Mouse (Mus musculus) forebrain, embryonic 11.5 days (tissue): ENCODE data around the gene Nhlrc4. TPM values are rescaled to one million over a fixed set of nuclear protein-coding genes. Genes with fewer than 3 reads are reported as not detected.

Experiments used
- ATAC-seq: fragments of 200-750 bp; cut with Nextera tagmentation; replicated peaks from 2 replicates; pipeline ENCODE4 v1.8.0; 2017; ENCODE audit warnings: moderate TSS enrichment; ENCODE audit not compliant: low FRiP score
- DNase-seq: peaks from one replicate; pipeline ENCODE4 v3.0.0-alpha.2; 2017; ENCODE audit warnings: low spot score
- H3K27ac ChIP-seq: fragments of 300-500 bp; sonication (generic); 2 replicates; pipeline ENCODE4 v1.5.1; 2014; ENCODE audit warnings: low read depth, low read length
- H3K27me3 ChIP-seq: fragments of 300-500 bp; sonication (generic); 2 replicates; pipeline ENCODE4 v1.6.1; 2014; ENCODE audit warnings: mild to moderate bottlenecking, low read length, mixed read lengths; ENCODE audit not compliant: control insufficient read depth, insufficient read depth
- H3K36me3 ChIP-seq: fragments of 300-500 bp; sonication (generic); 2 replicates; pipeline ENCODE4 v1.6.1; 2014; ENCODE audit warnings: mild to moderate bottlenecking, low read length, moderate library complexity, mixed read lengths; ENCODE audit not compliant: control insufficient read depth, insufficient read depth
- H3K4me1 ChIP-seq: fragments of 300-500 bp; sonication (generic); replicated peaks from 2 replicates; pipeline ENCODE4 v1.6.1; 2014; ENCODE audit warnings: low read length, mixed read lengths; ENCODE audit not compliant: control insufficient read depth, insufficient read depth
- H3K4me2 ChIP-seq: fragments of 300-500 bp; sonication (generic); 2 replicates; pipeline ENCODE4 v1.6.1; 2014; ENCODE audit warnings: low read depth, mild to moderate bottlenecking, low read length, moderate library complexity, mixed read lengths; ENCODE audit not compliant: severe bottlenecking
- H3K4me3 ChIP-seq: fragments of 300-500 bp; sonication (generic); 2 replicates; pipeline ENCODE4 v1.5.1; 2014; ENCODE audit warnings: low read depth, low read length
- H3K9ac ChIP-seq: fragments of 300-500 bp; sonication (generic); 2 replicates; pipeline ENCODE4 v1.6.1; 2014; ENCODE audit warnings: low read length
- H3K9me3 ChIP-seq: fragments of 300-500 bp; sonication (generic); 2 replicates; pipeline ENCODE4 v1.6.1; 2016; ENCODE audit warnings: low read length, mixed read lengths; ENCODE audit not compliant: control insufficient read depth
- WGBS: fragments of 180-500 bp; shearing (Covaris S2); extraction: QIAGEN DNeasy Blood & Tissue Kit; methylation state at CpG from one replicate; pipeline ENCODE4 v1.1.7; 2014; 5-methylcytosine and 5-hydroxymethylcytosine counted together
- polyA plus RNA-seq: library from polyadenylated mRNA; unstranded; fragments of >200 nt; fragmentation: Nextera tagmentation; extraction: Ambion mirVana; gene quantifications from 2 replicates; pipeline ENCODE4 v1.2.1, GENCODE M21; 2014

Nhlrc4 gene
- polyA plus RNA-seq, 1 experiment from 2014 or later: 0.59 TPM

GRCm38 (mm10) chr17:25946891-25947290 lies 2.1 kb upstream of the Nhlrc4 start:
- Histone ChIP-seq H3K9me3 (no peaks in the 10 kb centered on the region), H3K4me1 (peaks cover 7% of the 10 kb centered on the region; the same call in 1 of the 2 replicates), H3K27ac (no peak overlapping the region), H3K36me3 (no peaks in the 10 kb centered on the region), H3K9ac (no peak overlapping the region), H3K4me2 (no peak overlapping the region), H3K4me3 (no peak overlapping the region), H3K27me3 (peaks cover 17% of the 10 kb centered on the region)
- ATAC-seq (no peak), DNase-seq (no peak)
- 80% methylated on average over 8 of the region's 8 CpGs for WGBS

GRCm38 (mm10) chr17:25946349-25946748 lies 1.6 kb upstream of the Nhlrc4 start:
- no peaks in the 10 kb centered on the region for H3K9me3 ChIP-seq
- ATAC-seq (no peak), DNase-seq (no peak)
- H3K4me2 ChIP-seq: no peak overlapping the region
- 82% methylated on average over 7 of the region's 7 CpGs for WGBS
- H3K4me1 ChIP-seq: peaks cover 1% of the 10 kb centered on the region; the same call in 1 of the 2 replicates
- H3K36me3 ChIP-seq: no peaks in the 10 kb centered on the region
- no peak overlapping the region for H3K27ac ChIP-seq
- H3K27me3 ChIP-seq: peaks cover 12% of the 10 kb centered on the region
- H3K4me3 ChIP-seq: no peak overlapping the region
- H3K9ac ChIP-seq: no peak overlapping the region

DNA sequence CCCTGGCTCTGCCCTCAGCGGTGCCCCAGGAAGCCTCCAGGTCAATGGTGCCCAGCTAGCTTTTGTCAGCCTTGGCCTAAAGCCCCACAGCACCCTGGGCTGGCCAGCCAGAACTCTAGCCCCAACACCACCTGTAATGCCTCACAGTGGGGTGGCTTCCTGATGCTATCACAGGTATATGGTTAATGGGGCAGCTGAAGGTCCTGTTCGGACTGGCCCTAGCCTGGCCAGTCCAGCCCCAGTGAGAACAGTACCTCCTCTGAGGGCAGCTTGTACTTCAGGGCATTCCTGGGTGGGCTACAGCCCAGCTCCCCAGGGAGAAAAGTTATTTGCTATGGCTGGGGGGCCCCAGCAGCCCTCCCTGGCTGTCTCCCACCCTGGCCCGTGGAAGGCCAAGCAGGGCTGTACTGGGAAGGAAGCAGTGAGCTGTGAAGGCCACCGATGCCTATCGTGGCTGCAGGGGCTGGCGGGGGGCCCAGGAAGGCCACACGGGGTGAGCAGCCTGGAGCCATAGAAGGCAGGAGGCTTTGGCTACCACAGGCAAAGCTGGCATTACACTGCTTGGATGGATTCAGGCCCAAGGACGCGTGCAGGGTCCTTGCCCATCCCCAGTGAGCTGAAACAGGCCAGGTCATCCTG lies 875 bp upstream of the Nhlrc4 start:
- Histone ChIP-seq H3K4me2 (no peak overlapping the region), H3K9me3 (no peaks in the 10 kb centered on the region), H3K4me1 (peaks cover 4% of the 10 kb centered on the region; the same call in 1 of the 2 replicates), H3K36me3 (no peaks in the 10 kb centered on the region), H3K27ac (no peak overlapping the region), H3K4me3 (no peak overlapping the region), H3K27me3 (peaks cover 6% of the 10 kb centered on the region), H3K9ac (0 out of 2 replicates have a peak overlapping the region, but pooled peaks have one; percentile 6)
- ATAC-seq (no peak), DNase-seq (no peak)
- WGBS: 60% methylated on average over 9 of the region's 9 CpGs

GRCm38 (mm10) chr17:25943769-25944168 lies 992 bp downstream of the Nhlrc4 start:
- no peak overlapping the region for H3K9ac ChIP-seq
- H3K27me3 ChIP-seq: no peaks in the 10 kb centered on the region
- H3K36me3 ChIP-seq: no peaks in the 10 kb centered on the region
- no peak overlapping the region for H3K27ac ChIP-seq
- DNase-seq (no peak), ATAC-seq (no peak)
- no peak overlapping the region for H3K4me3 ChIP-seq
- no peaks in the 10 kb centered on the region for H3K9me3 ChIP-seq
- H3K4me1 ChIP-seq: peaks cover 5% of the 10 kb centered on the region; the same call in 1 of the 2 replicates
- H3K4me2 ChIP-seq: no peak overlapping the region
- 73% methylated on average over 9 of the region's 9 CpGs for WGBS

DNA sequence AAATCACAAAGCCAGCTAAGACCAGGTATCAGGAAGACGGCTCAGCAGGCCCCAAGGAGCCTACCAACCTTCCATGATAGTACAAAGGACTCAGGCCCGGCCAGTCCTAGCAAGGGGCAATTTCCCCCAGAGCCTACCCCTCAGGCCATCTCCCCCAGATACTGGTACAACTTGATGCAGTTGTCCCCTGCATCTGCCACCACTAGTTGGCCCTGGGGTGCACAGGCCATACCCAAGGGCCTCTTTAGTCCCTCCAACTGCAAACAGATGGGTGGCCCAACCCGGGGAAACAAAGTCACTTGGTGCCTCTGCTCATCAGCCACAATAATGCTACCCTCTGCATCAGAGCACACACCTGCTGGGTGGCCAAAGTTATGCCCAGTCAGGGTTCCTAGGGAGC lies 1.5 kb downstream of the Nhlrc4 start:
- 85% methylated on average over 3 of the region's 3 CpGs for WGBS
- H3K27ac ChIP-seq: no peak overlapping the region
- H3K4me1 ChIP-seq: peaks cover 5% of the 10 kb centered on the region; the same call in 1 of the 2 replicates

GRCm38 (mm10) chr17:25942597-25943151 lies 2.1 kb downstream of the Nhlrc4 start:
- no peaks in the 10 kb centered on the region for H3K36me3 ChIP-seq
- no peaks in the 10 kb centered on the region for H3K27me3 ChIP-seq
- H3K9me3 ChIP-seq: no peaks in the 10 kb centered on the region
- no peak overlapping the region for H3K4me2 ChIP-seq
- WGBS: 87% methylated on average over 2 of the region's 2 CpGs
- H3K4me1 ChIP-seq: peaks cover 5% of the 10 kb centered on the region; the same call in 1 of the 2 replicates
- ATAC-seq (no peak), DNase-seq (no peak)
- no peak overlapping the region for H3K27ac ChIP-seq
- no peak overlapping the region for H3K9ac ChIP-seq
- H3K4me3 ChIP-seq: no peak overlapping the region

More for the DNA sequence above, 1.5 kb downstream of the Nhlrc4 start:
- no peak overlapping the region for H3K4me2 ChIP-seq
- ATAC-seq (no peak), DNase-seq (no peak)
- H3K9me3 ChIP-seq: no peaks in the 10 kb centered on the region
- no peaks in the 10 kb centered on the region for H3K36me3 ChIP-seq
- H3K9ac ChIP-seq: no peak overlapping the region
- no peaks in the 10 kb centered on the region for H3K27me3 ChIP-seq
- no peak overlapping the region for H3K4me3 ChIP-seq

DNA sequence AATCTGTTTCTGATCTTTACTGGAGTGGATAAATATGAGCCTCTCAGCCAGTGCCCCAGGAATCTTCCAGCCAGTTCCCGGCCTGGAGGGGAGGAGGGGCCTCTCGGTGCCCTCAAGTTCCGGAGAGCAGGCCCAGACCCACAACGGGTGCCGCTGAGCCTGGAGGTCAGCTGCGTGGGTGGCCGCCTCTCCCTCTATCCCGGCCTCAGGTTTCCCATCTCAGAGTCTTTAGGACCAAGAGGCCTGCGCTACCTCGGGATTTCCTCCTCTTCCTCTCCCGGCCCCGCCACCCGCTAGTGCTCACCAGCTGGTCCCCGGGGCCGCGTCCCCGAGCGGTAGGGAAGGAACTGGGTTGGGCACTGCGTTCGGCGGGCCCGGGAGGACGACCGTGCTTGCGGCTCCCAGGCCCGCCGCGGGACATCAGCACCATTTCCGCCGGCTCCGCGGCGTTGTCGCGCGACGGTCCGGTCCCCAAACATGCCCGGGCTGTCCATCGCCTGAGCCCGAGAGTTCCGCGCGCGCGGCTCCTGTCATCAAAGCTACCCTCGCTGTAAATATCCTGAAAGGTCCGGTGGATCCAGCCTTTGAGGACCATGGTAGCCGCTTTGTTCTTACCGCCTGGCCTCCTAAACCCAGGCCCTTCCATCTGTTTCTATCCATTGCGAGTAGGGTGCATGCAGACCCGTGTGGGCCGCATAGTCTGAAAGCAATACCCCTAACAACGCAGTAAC lies 3.1 kb downstream of the Nhlrc4 start:
- Histone ChIP-seq H3K9me3 (no peaks in the 10 kb centered on the region), H3K4me1 (peaks cover 5% of the 10 kb centered on the region; the same call in 1 of the 2 replicates), H3K9ac (peak overlapping the region; percentile 96), H3K27me3 (no peaks in the 10 kb centered on the region), H3K27ac (peak overlapping the region; percentile 73), H3K4me3 (peak overlapping the region; percentile 79), H3K4me2 (peak overlapping the region; percentile 51), H3K36me3 (no peaks in the 10 kb centered on the region)
- 3% methylated on average over 54 of the region's 54 CpGs for WGBS
- ATAC-seq (peak; percentile 63), DNase-seq (peak; percentile 87)

DNA sequence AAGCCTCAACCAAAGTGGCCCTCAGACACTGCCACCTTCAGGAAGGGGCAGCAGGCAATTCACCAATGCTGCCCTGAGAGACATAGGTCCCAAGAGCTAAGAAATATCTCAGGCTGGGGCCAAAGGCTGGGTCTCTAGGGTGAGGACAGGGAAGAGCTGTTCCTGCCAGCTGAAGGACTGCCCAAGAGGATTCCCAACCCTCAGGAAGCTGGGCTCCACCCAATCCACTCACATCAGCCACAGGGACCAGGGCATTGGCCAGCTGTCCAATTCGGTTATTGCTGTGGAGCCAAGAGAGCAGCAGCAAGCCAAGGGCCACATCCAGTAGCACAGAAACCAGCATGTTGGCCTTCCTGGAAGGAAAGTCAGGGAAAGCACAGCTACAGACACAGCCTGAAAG lies 10.2 kb downstream of the Nhlrc4 start:
- Histone ChIP-seq H3K9ac (no peak overlapping the region), H3K9me3 (no peaks in the 10 kb centered on the region), H3K36me3 (peaks cover 10% of the 10 kb centered on the region), H3K27me3 (no peaks in the 10 kb centered on the region), H3K27ac (no peak overlapping the region), H3K4me1 (no peaks in the 10 kb centered on the region), H3K4me2 (no peak overlapping the region), H3K4me3 (no peak overlapping the region)
- DNase-seq: no peak
- no peak for ATAC-seq
- WGBS: 96% methylated on average over 1 of the region's 1 CpGs
